Mouse (Mus musculus) CD8-positive naive resting alpha-beta T cell, adult 2 months (primary cell): Measurements from ENCODE around the gene Aqp3.

Experiments
- DNase-seq, 2 experiments: peaks; one replicate each; pipeline ENCODE4 v3.0.0; 2022; ENCODE audit warnings: low read depth in 2 of 2, low spot score in 2 of 2

The Aqp3 gene

GRCm38 (mm10) chr4:41097871-41098576, at the start of gene Aqp3:
Aqp3 (minus strand) TSS chr4:41098183.
- peak; percentile 44 to 62 for DNase-seq

GRCm38 (mm10) chr4:41142601-41143000, 44.6 kb upstream of the Aqp3 start:
- DNase-seq = no peak

- DNase-seq = no peak
These were observed 42.3 kb upstream of the Aqp3 start for GRCm38 (mm10) chr4:41140174-41140875.

GRCm38 (mm10) chr4:41136811-41137210, 38.8 kb upstream of the Aqp3 start:
- DNase-seq = no peak

- no peak for DNase-seq
These were observed 38.4 kb upstream of the Aqp3 start for GRCm38 (mm10) chr4:41136454-41136805.

- DNase-seq = peak; percentile 21 to 32
These were observed 37.9 kb upstream of the Aqp3 start, which contains the start of gene Ube2r2 for GRCm38 (mm10) chr4:41135711-41136453. Ube2r2 (plus strand) TSS chr4:41135743.

GRCm38 (mm10) chr4:41134935-41135710, 37.1 kb upstream of the Aqp3 start:
- DNase-seq = peak; percentile 39 to 55

GRCm38 (mm10) chr4:41133529-41134291, 35.7 kb upstream of the Aqp3 start:
- no peak for DNase-seq

GRCm38 (mm10) chr4:41132471-41132870, 34.5 kb upstream of the Aqp3 start:
- no peak for DNase-seq

- no peak for DNase-seq
These were observed 31.9 kb upstream of the Aqp3 start for GRCm38 (mm10) chr4:41129836-41130235.

- DNase-seq = peak; percentile 60 to 71
These were observed 31.4 kb upstream of the Aqp3 start for GRCm38 (mm10) chr4:41129406-41129805.

GRCm38 (mm10) chr4:41124180-41124951, 26.4 kb upstream of the Aqp3 start, which contains the start of gene Nol6:
Nol6 (minus strand) TSS chr4:41124455.
- peak; percentile 93 to 96 for DNase-seq

GRCm38 (mm10) chr4:41118706-41119292, 20.8 kb upstream of the Aqp3 start:
- peak; percentile 63 to 70 for DNase-seq

- DNase-seq = no peak
These were observed 18.8 kb upstream of the Aqp3 start for GRCm38 (mm10) chr4:41116817-41117216.

- no peak for DNase-seq
These were observed 17.8 kb upstream of the Aqp3 start for GRCm38 (mm10) chr4:41115793-41116192.

GRCm38 (mm10) chr4:41115074-41115473, 17.1 kb upstream of the Aqp3 start:
- no peak for DNase-seq

- DNase-seq = no peak
These were observed 16.5 kb upstream of the Aqp3 start for GRCm38 (mm10) chr4:41114358-41115070.

GRCm38 (mm10) chr4:41108717-41109425, 10.9 kb upstream of the Aqp3 start:
- no peak for DNase-seq
